Mouse (Mus musculus) CH12.LX (cell line): Measurements from ENCODE around the gene Anp32e.
"Not testable (repeated sequence)": the region's sequence is repeated elsewhere in the genome, so short reads cannot be mapped to it uniquely, and the experiment has no call there.

Experiments used
- CTCF ChIP-seq, 2 experiments: IDR thresholded peaks in 1 of 2; conservative IDR thresholded peaks in 1 of 2; 2 replicates each; pipeline ENCODE4 v1.5.1; 2011 to 2012; ENCODE audit warnings: low read depth in 2 of 2, low read length in 2 of 2, improper control_type of control experiment in 1 of 2, inconsistent platforms in 1 of 2, mild to moderate bottlenecking in 1 of 2, moderate library complexity in 1 of 2
- TCF12 ChIP-seq: IDR thresholded peaks from 2 replicates; pipeline ENCODE4 v1.6.1; 2014; ENCODE audit warnings: low read depth, mild to moderate bottlenecking, inconsistent platforms, low read length, improper control_type of control experiment

- TF ChIP-seq CTCF (conservative IDR thresholded peaks at IDR 0.05 in 1 of 2, IDR thresholded peaks at IDR 0.05 in 1 of 2; ENCODE audit: low read depth in 2 of 2, low read length in 2 of 2); TCF12: not testable (repeated sequence)
Measured at GRCm38 (mm10) chr3:95977587-95977986, 48.5 kb downstream of the Anp32e start.
